Mouse (Mus musculus) forebrain, postnatal 0 days (tissue): ENCODE data around the gene Vmn1r35. TPM values are rescaled to one million over a fixed set of nuclear protein-coding genes. Genes with fewer than 3 reads are reported as not detected.
"Not testable (repeated sequence)": the region's sequence is repeated elsewhere in the genome, so short reads cannot be mapped to it uniquely, and the experiment has no call there.

Source experiments
- ATAC-seq: fragments of 200-750 bp; cut with Nextera tagmentation; 2 replicates; pipeline ENCODE4 v1.8.0; 2017; ENCODE audit warnings: mild to moderate bottlenecking, moderate library complexity
- DNase-seq: peaks from one replicate; pipeline ENCODE4 v3.0.0-alpha.2; 2015
- H3K27ac ChIP-seq: fragments of 300-500 bp; sonication (generic); 2 replicates; pipeline ENCODE4 v1.5.1; 2014; ENCODE audit warnings: low read depth, mild to moderate bottlenecking, antibody characterized with exemption, low read length, moderate library complexity, mixed read lengths
- H3K27me3 ChIP-seq: fragments of 300-500 bp; sonication (generic); 2 replicates; pipeline ENCODE4 v1.6.1; 2014; ENCODE audit warnings: mild to moderate bottlenecking, low read length, mixed read lengths; ENCODE audit not compliant: insufficient read depth
- H3K36me3 ChIP-seq: fragments of 300-500 bp; sonication (generic); 2 replicates; pipeline ENCODE4 v1.6.1; 2014; ENCODE audit warnings: mild to moderate bottlenecking, moderate library complexity; ENCODE audit not compliant: insufficient read depth
- H3K4me1 ChIP-seq: fragments of 300-500 bp; sonication (generic); 2 replicates; pipeline ENCODE4 v1.6.1; 2014; ENCODE audit warnings: antibody characterized with exemption; ENCODE audit not compliant: insufficient read depth
- H3K4me2 ChIP-seq: fragments of 300-500 bp; sonication (generic); 2 replicates; pipeline ENCODE4 v1.6.1; 2014; ENCODE audit warnings: low read depth, mild to moderate bottlenecking, moderate library complexity
- H3K4me3 ChIP-seq: fragments of 300-500 bp; sonication (generic); 2 replicates; pipeline ENCODE4 v1.5.1; 2014; ENCODE audit warnings: low read depth, low read length, mixed read lengths
- H3K9ac ChIP-seq: fragments of 300-500 bp; sonication (generic); 2 replicates; pipeline ENCODE4 v1.6.1; 2014; ENCODE audit warnings: mild to moderate bottlenecking
- H3K9me3 ChIP-seq: fragments of 300-500 bp; sonication (generic); 2 replicates; pipeline ENCODE4 v1.6.1; 2016; ENCODE audit warnings: low read length
- CTCF ChIP-seq: sonication (generic); IDR thresholded peaks from 2 replicates; pipeline ENCODE4 v1.5.1; 2016; ENCODE audit warnings: antibody characterized with exemption, control low read depth, low read depth
- WGBS: fragments of 180-500 bp; shearing (Covaris S2); extraction: QIAGEN DNeasy Blood & Tissue Kit; methylation state at CpG from one replicate; pipeline ENCODE4 v1.1.7; 2014; 5-methylcytosine and 5-hydroxymethylcytosine counted together
- polyA plus RNA-seq: library from polyadenylated mRNA; unstranded; fragments of >200 nt; fragmentation: Nextera tagmentation; extraction: Ambion mirVana; gene quantifications from 2 replicates; pipeline ENCODE4 v1.2.1, GENCODE M21; 2015
- total RNA-seq: library from RNA; depleted of rRNA; stranded (reverse); fragments of >200 nt; gene quantifications from 2 replicates; pipeline ENCODE4 v1.2.3, GENCODE M21; 2014; rRNA removed

The Vmn1r35 gene
- total RNA-seq (not detected in 2 replicates), polyA plus RNA-seq (not detected in 2 replicates)

GRCm38 (mm10) chr6:66685806-66686205, at the start of gene Vmn1r35:
TSS of gene Vmn1r35 (minus strand) at chr6:66685906.
- 90% methylated on average over 3 of the region's 3 CpGs for WGBS

DNA sequence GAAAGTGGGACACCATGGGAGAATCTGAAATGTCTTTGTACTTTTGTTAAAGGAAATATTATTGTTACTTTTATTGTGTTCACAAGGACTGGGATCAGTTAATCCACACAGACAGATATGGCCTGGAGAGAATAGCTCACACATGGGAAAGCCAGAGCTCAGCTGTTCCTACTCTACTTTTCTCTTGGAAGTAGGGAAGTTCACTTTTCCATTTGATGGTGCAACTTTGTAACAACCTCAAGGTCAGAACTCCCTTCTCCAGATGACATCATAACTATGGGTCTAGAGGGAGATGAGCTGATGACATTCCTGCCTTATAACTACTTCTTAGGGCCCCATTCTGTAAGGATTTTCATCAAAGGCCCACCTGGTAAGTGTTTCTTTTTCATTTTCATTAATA, 43.4 kb upstream of the Vmn1r35 start, which contains the start of gene Vmn1r37:
Vmn1r37 (plus strand) TSS at position 301 of the 400 bp plus-strand sequence.
- not testable (repeated sequence) for H3K9me3 ChIP-seq, H3K36me3 ChIP-seq, H3K27me3 ChIP-seq, ATAC-seq, H3K4me2 ChIP-seq, H3K4me3 ChIP-seq, H3K4me1 ChIP-seq, DNase-seq, H3K27ac ChIP-seq, H3K9ac ChIP-seq

More at GRCm38 (mm10) chr6:66685806-66686205, at the start of gene Vmn1r35:
- ATAC-seq (no peak), DNase-seq (no peak)
- TF ChIP-seq CTCF, result no peak
- Histone ChIP-seq H3K4me2 (no peak within 1 kb of the TSS), H3K4me1 (no peaks in the 10 kb centered on the region), H3K36me3 (no peaks in the 10 kb centered on the region), H3K27ac (no peak within 1 kb of the TSS), H3K9ac (no peak within 1 kb of the TSS), H3K27me3 (no peaks in the 10 kb centered on the region), H3K9me3 (no peaks in the 10 kb centered on the region), H3K4me3 (no peak within 1 kb of the TSS)

- 58% methylated on average over 2 of the region's 2 CpGs for whole genome bisulfite sequencing
- ATAC-seq, result not testable (repeated sequence)
Observed at GRCm38 (mm10) chr6:66719068-66719467, 33.4 kb upstream of the Vmn1r35 start, which contains the start of gene Vmn1r36. TSS of gene Vmn1r36 (minus strand) at chr6:66719168.

GRCm38 (mm10) chr6:66713854-66714253, 28.1 kb upstream of the Vmn1r35 start:
- H3K27me3 ChIP-seq, result no peaks in the 10 kb centered on the region
- WGBS, result 80% methylated on average over 3 of the region's 3 CpGs
- H3K4me3 ChIP-seq, result no peak overlapping the region
- no peaks in the 10 kb centered on the region for H3K9me3 ChIP-seq
- H3K27ac ChIP-seq, result no peak overlapping the region
- no peaks in the 10 kb centered on the region for H3K36me3 ChIP-seq
- TF ChIP-seq CTCF, result no peak
- no peak overlapping the region for H3K4me2 ChIP-seq
- DNase-seq (no peak), ATAC-seq (no peak)
- H3K9ac ChIP-seq, result no peak overlapping the region
- no peaks in the 10 kb centered on the region for H3K4me1 ChIP-seq

More at GRCm38 (mm10) chr6:66719068-66719467, 33.4 kb upstream of the Vmn1r35 start, which contains the start of gene Vmn1r36:
- not testable (repeated sequence) for H3K27ac ChIP-seq, DNase-seq, H3K4me3 ChIP-seq, H3K4me2 ChIP-seq, H3K27me3 ChIP-seq, H3K4me1 ChIP-seq, H3K9ac ChIP-seq, H3K9me3 ChIP-seq, H3K36me3 ChIP-seq

DNA sequence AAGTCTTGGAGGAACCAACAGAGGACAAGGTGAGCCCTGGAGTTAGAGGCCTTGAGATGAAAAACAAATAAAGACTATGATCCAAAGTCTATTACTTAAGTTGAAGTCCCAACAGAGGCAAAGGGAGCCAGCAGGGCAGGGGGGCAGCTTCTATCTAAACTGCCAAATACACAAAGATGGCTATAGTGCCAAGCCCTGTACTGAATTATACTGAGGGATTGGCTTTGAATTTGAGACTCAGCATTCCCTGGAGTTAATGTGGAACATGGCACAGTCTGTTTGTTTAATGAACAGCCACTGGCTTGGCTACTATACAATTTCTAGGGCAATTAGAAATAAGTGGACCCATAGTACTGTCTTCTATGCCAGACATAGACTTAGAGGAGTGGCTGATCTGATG, 23.2 kb upstream of the Vmn1r35 start:
- TF ChIP-seq CTCF, result no peak
- no peak for DNase-seq
- H3K27ac ChIP-seq, result no peak overlapping the region
- H3K36me3 ChIP-seq, result no peaks in the 10 kb centered on the region
- no peaks in the 10 kb centered on the region for H3K4me1 ChIP-seq
- no peak overlapping the region for H3K4me3 ChIP-seq
- H3K27me3 ChIP-seq, result no peaks in the 10 kb centered on the region
- ATAC-seq, result no peak
- no peak overlapping the region for H3K4me2 ChIP-seq
- H3K9ac ChIP-seq, result no peak overlapping the region
- H3K9me3 ChIP-seq, result no peaks in the 10 kb centered on the region

DNA sequence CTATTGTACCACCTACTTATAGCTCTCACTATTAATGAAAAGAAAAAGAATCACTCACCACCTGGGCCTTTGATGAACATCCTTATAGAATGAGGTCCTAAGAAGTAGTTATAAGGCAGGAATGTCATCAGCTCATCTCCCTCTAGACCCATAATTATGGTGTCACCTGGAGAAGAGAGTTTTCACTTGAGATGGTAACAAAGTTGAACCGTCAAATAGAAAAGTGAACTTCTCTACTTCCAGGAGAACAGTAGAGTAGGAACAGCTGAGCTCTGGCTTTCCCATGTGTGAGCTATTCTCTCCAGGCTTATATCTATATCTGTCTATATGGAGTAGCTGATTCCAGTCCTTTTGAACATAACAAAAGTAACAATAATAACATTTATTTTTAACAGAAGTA, 41.9 kb downstream of the Vmn1r35 start, which contains the start of gene Vmn1r34:
Vmn1r34 (minus strand) TSS at position 101 of the 400 bp plus-strand sequence.
- Histone ChIP-seq H3K4me2 (no peak within 1 kb of the TSS), H3K9ac (no peak within 1 kb of the TSS), H3K4me3 (no peak within 1 kb of the TSS), H3K9me3 (no peaks in the 10 kb centered on the region), H3K36me3 (no peaks in the 10 kb centered on the region), H3K27me3 (no peaks in the 10 kb centered on the region), H3K27ac (no peak within 1 kb of the TSS), H3K4me1 (no peaks in the 10 kb centered on the region)
- WGBS, result 92% methylated on average over 1 of the region's 1 CpGs
- TF ChIP-seq CTCF, result no peak
- DNase-seq, result no peak
- ATAC-seq, result no peak

Other genes with a start within 250 kb of the Vmn1r35 start
- 6.2 and 8.2 TPM in 2 replicates for gene Mad2l1, start 150.5 kb downstream of the Vmn1r35 start, total RNA-seq
- gene Mad2l1, start 150.5 kb downstream of the Vmn1r35 start, polyA plus RNA-seq, result 18.3 and 23.0 TPM in 2 replicates
- not detected in 2 replicates for gene Vmn1r32, start 125.8 kb downstream of the Vmn1r35 start, total RNA-seq
- gene Vmn1r32, start 125.8 kb downstream of the Vmn1r35 start, polyA plus RNA-seq, result not detected in 2 replicates
- gene Vmn1r33, start 67.6 kb downstream of the Vmn1r35 start, total RNA-seq, result not detected in 2 replicates
- gene Vmn1r33, start 67.6 kb downstream of the Vmn1r35 start, polyA plus RNA-seq, result not detected in 2 replicates
- gene Vmn1r34, start 42.0 kb downstream of the Vmn1r35 start, total RNA-seq, result not detected in 2 replicates
- gene Vmn1r34, start 42.0 kb downstream of the Vmn1r35 start, polyA plus RNA-seq, result not detected in 2 replicates
- gene Vmn1r36, start 33.3 kb upstream of the Vmn1r35 start, total RNA-seq, result not detected in 2 replicates
- not detected in 2 replicates for gene Vmn1r36, start 33.3 kb upstream of the Vmn1r35 start, polyA plus RNA-seq
- gene Vmn1r37, start 43.5 kb upstream of the Vmn1r35 start, total RNA-seq, result not detected in 2 replicates
- gene Vmn1r37, start 43.5 kb upstream of the Vmn1r35 start, polyA plus RNA-seq, result not detected in 2 replicates
- not detected in 2 replicates for gene Vmn1r38, start 96.7 kb upstream of the Vmn1r35 start, total RNA-seq
- gene Vmn1r38, start 96.7 kb upstream of the Vmn1r35 start, polyA plus RNA-seq, result not detected in 2 replicates
- not detected in 2 replicates for gene Vmn1r39, start 124.7 kb upstream of the Vmn1r35 start, total RNA-seq
- not detected in 2 replicates for gene Vmn1r39, start 124.7 kb upstream of the Vmn1r35 start, polyA plus RNA-seq
- gene Gng12, start 210.5 kb upstream of the Vmn1r35 start, total RNA-seq, result 23.5 and 27.8 TPM in 2 replicates
- gene Gng12, start 210.5 kb upstream of the Vmn1r35 start, polyA plus RNA-seq, result 40.5 and 52.0 TPM in 2 replicates